Mouse (Mus musculus): ENCODE results near the gene Eipr1. TPM values are rescaled to one million over a fixed set of nuclear protein-coding genes. Genes with fewer than 3 reads are reported as not detected.
"Not testable (repeated sequence)": the region's sequence is repeated elsewhere in the genome, so short reads cannot be mapped to it uniquely, and the experiment has no call there.

Eipr1 gene
- total RNA-seq (2021) = 10 to 100 TPM; 52.0 to 54.2 TPM
- long read RNA-seq, full-length matches to known transcripts = 73 of 81 reads
- long read RNA-seq, partial matches to known transcripts = 1 of 81 reads
- long read RNA-seq, other reads (novel, unspliced or antisense) = 7 of 81 reads

DNA sequence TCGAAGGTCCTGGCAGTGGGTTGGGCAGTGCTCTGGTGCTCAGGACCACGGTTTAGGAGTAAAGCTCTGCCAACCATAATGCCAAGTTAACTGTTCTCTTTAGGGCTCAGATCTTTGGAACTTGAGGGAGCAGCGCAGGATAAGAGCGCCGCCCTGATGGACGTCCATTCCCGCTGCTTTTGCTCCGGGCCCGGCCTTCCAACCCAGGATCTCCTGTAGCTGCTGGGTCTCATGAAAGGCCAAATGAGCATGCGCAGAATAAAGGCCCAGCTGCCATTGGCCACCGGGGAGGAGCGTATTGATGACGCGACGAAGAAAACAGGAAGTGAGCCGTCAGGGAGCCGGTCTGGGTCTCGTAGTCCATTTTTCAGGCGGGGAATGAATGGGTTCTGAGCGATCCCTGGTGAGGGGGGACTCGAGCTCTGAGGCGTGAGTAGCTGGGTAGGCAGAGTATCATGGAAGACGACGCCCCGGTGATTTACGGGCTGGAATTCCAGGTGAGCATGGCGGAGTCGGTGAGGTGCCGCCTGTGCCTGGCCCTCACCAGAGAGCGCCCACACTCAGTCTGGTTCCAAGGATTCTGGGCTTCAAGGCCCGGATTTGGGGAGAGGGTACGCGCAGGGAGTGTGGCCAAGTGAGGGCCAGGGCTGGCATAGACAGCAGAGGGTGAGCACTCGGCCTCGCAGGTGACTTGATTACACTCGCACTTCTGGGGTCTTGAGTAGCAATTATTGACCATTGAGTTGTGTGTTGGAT, at the start of gene Eipr1:
Eipr1 (plus strand) TSS at position 296 of the 756 bp plus-strand sequence.
- DNase-seq (ENCODE audit: low spot score in 2 of 2) = peak; percentile 85 to 94

DNA sequence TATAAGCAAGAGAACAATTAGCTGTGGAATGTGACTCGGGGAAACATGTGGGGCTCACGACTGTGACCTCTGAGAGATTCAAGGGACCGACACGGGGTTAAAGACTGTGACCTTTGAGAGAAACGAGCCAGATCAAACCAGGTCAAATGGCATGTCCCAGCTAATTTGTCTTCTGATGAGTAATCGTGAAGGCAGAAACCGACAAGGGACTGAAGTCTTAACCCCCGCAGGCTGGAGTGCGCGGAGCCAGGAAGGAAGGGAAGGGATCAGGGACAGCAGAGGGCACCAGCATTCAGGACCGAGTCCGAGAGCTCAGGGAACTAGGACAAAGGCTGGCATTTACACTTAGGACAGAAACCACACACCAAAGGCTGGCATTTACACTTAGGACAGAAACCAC, 47.2 kb upstream of the Eipr1 start:
- no peak for DNase-seq (ENCODE audit: low spot score in 2 of 2)

DNA sequence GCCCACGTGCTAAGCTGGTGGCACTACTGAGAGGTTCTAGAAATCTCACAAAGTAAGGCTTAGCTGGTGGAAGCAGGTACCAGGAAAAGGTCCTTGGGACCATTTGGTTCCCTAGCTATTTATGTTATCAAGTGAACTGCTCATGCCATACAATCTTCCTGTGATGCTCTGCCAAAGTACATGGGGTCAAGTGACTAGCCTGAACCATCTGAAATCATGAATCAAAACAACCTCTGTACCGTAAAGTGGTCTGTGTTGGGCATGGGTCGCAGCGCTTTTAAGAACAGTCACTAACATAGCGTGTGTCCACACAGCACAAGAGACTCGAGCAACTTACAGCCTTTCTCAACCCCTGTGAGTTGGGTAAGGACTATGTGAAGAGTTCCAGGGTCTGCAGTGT, 46.4 kb upstream of the Eipr1 start:
- no peak for DNase-seq (ENCODE audit: low spot score in 2 of 2)

DNA sequence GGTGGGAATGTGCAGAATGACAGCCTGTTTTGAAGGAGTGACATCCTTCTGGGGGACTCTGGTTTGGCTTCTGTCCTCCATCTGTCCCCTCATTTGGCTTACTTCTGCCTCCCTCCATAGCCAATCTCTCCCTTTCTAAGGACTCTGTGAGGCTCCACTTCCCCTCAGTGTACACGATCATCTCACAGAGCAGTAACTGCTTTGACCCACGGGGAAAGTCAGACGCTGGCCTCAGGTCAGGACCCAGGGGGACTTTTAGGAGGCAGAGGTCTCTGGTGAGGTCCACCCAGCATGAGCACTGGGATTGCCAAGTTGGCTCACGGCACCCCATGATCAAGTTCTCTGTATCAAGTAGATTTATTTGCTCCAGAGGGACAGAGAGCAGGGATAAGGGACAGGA, 43.4 kb upstream of the Eipr1 start:
- DNase-seq (ENCODE audit: low spot score in 2 of 2) = no peak

DNA sequence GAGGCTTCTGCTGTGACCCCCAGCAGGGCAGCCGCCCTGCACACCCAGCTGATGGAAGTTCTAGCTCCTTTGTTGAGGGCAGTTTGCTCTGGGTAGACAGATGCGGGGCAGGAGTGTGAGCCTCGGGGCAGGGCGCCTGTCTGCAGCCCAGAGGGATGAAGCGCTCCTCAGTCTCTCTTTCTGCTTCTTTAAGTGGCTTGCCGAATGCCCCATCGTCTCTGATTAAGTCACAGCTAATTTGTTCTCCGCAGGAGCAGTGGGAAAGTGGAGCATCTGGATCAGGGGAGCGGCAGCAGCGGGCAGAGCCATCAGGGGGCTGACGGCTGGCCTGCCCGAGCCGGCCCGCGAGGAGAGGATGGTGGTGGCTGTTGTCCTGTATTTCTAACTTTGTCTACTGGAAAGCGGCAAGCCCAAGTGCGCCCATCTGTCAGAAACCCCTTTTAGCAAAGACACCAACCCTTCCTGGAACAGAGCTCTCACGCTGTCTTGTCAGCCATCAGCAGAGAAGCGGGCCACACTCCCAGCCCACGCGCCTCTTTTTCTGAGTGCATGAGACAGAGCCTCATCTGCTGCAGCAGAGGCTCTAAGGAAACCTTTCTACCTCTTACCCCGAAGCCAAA, 40.9 kb upstream of the Eipr1 start:
- DNase-seq (ENCODE audit: low spot score in 2 of 2) = peak; percentile 63 to 79

DNA sequence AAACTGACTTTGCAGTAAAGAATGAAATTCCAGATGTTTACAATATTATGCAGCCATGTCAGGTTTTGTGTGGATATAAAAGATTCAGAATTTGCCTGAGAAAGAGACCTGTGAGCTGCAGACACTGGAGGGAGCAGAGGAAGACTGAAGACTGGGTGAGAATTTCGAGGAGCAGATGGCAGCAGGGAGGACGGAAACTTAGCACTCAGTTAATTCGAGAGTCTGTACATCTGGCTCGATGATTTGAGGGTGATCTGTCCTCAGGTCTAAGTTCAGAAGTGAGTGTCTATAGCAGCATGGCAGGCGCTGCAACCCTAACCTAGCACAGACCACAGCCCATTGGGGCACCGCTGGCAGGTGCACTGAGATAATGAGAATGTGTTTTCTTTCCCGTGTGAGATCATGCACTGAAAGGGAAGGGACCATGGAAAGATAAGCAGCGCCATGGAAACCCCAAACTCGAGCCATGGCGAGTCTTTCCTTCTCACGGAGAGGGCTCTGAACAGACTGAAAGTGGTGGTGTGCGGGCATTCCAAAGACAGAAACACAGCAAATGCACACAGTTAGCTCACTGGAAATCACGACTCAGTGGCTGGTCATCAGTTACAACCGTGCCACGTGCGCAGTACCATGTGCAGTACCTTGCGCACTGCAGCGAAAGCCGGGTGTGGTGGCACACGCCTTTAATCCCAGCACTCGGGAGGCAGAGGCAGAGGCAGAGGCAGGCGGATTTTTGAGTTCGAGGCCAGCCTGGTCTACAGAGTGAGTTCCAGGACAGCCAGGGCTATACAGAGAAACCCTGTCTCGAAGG, 36.6 kb upstream of the Eipr1 start:
- DNase-seq (ENCODE audit: low spot score in 2 of 2) = no peak

DNA sequence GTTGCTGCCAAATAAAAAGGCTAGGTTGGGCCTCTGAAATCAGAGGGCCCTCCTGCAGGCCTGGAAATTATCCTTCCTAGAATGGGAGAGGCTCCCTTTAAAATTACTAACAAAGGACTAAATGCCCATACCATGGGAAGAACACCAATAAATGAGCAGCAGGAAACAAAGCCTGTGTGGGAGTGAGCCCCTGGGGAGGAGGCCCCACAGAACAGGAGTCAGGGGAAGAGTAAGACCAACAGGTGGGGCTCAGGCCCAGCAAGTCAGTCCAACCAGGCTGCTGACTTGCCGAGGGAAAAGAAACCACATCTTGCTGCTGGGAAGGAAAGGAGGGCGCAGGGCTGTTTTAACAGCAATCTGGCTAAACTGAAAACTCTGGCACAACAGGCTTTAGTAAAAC, 34.5 kb upstream of the Eipr1 start:
- no peak for DNase-seq (ENCODE audit: low spot score in 2 of 2)

DNA sequence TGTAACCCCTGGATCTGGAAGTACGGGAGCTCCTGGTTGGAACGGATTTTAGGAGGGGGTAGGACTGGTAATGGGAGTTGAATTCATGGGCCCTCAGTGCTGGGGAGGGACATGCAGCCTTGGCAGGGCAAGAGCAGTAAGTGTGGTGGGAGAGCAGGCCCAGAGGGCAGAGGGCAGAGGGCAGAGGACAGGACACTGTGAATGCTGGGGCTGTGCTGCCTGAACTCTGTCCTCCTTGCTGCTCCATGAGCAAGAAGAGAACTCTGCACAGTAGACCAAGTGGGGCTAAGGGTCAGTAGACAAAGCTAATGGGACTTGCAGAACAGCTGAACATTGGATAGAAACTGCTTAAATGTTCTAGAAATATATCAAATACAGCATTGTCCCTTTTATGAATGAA, 33.5 kb upstream of the Eipr1 start:
- DNase-seq (ENCODE audit: low spot score in 2 of 2) = no peak

DNA sequence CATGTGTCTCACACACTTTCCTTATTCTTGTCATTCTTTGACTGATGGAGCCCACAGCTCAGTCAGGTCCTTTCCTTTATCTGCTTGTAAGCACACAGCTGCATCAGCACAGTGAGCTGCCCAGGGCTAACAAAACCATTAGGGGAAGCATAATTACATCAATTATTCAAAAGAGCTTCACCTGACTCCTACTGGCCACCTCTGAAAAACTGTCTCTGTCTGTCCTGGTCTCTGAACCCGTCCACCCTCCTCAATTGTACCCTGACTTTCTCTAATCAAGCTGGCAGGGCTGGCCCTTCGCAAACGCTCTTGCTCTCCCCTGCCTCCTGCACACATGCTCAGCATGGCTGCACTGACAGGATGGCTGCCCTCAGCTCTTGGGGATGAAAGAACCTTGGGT, 27.2 kb upstream of the Eipr1 start:
- no peak for DNase-seq (ENCODE audit: low spot score in 2 of 2)

DNA sequence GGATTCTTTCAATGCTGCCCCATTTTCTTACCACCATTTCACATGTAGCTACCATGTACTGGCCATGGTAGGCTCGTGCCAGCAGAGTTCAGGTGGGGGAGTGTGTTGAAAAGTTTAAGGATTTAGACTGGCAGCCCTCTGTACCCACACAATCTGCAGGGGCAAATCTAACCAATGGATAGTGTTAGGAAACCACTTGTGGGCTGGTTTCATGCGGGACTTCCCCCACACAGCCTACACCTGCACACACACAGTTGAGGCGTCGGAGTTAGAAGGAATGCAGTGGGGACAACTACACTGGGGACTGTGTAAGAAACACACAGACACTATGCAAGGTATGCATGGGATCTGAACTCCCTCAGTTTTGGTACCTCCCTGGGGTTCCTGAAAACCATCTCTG, 25.4 kb upstream of the Eipr1 start:
- no peak for DNase-seq (ENCODE audit: low spot score in 2 of 2)

DNA sequence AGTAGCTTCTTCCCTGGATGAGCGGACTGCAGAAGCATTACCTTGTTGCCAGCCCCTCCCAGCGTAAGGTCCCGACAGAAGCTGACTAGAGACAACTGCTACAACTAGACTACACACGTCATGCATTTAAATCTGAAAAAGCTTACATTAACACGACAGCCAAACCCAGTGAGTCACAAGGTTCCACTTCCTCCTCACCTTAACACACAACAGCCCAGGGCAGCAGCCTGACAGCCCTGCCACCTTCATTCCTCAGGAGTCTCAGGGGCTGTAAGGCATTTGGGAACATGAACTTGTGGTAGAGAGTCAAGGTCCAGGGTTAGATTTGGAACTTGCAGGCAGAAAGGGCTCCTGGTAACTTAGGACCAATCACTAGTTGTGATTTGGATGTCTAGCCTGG, 24.5 kb upstream of the Eipr1 start:
- no peak for DNase-seq (ENCODE audit: low spot score in 2 of 2)

DNA sequence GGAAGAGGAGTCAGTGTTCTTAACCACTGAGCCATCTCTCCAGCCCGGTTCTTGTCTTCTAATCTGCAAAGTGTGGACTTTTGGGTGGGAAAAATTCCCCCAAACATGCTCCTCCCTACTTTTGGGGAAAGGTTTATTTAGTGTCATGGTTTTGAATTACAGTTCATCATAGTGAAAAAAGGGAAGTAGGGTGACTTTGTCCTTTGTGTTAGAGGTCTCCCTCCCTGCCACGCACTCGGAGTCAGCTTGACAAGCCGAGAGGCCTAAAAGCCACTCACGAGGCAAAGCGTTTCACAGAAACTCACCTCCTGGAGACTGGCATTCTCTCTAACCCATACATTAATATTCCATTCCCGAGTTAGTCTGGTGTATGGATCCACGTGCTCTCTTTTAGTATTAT, 19.0 kb upstream of the Eipr1 start:
- no peak for DNase-seq (ENCODE audit: low spot score in 2 of 2)

DNA sequence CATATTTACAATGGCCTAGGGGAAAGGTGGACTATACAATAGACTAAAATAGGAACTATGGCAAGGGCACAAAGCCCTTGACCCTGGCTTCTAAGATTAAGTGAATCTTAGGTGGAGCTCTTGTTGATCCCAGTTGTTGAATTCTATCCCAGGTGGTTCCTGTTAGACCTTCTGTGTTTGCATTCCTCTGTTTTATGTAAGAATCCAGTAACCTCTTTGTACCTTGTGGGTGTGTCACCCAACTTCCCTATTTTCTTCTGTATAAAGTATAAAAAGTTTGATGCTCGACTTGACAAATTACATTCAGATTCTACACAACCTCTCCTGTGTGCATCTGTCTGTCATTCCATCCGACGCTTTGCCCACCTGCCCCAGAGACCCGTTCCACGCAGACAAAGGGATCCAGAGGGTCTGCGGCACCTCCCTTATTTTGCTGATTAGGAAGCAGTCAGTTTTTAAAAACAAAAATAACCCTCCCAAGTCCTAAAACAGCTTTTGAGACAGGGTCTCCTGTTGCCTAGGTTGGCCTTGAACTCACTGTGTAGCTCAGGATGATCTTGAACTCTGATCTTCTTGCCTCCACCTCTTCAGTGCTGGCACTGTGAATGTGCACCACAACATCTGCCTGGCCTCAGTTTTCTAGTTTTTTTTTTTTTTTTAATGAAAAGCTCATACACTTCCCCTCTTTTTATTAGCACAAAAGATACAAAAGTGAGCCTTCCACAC, 17.9 kb upstream of the Eipr1 start:
- not testable (repeated sequence) for DNase-seq (ENCODE audit: low spot score in 2 of 2)

DNA sequence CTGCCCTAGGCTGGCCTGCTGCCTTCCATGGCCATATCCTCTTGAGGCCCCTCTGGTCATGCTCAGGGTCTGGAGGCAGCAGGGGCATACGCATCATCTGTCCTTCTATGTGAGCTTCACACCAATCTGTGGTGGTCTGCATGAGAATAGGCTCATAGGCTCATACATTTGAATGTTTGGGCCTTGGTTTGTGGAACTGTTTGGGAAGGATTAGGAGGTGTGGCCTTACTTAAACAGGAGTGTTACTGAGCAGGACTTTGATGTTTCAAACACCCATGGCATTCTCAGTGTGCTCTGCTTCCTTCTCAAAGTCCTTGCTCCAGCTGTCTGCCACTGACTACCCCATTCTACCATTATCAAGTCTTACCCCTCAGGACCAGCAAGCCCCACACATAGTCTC, 17.3 kb upstream of the Eipr1 start:
- no peak for DNase-seq (ENCODE audit: low spot score in 2 of 2)

DNA sequence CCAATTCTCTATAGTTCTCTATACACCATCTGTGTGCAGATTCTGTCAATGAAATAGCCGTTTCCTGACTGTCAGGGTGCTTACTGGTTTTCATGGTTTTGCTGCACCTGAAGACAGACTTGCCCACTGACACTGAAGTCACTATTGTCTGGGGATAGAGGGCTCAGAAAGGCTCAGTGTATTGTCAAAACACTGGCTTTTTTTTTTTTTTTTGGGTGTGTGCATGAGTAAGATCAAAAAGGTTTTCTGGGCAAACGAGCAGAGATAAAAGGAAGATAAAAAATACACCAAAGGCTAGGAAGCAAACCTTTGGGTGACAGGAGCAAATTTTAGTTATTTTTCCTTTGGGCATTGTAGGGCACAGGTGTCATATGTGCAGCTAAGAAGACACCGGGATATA, 16.3 kb upstream of the Eipr1 start:
- no peak for DNase-seq (ENCODE audit: low spot score in 2 of 2)

DNA sequence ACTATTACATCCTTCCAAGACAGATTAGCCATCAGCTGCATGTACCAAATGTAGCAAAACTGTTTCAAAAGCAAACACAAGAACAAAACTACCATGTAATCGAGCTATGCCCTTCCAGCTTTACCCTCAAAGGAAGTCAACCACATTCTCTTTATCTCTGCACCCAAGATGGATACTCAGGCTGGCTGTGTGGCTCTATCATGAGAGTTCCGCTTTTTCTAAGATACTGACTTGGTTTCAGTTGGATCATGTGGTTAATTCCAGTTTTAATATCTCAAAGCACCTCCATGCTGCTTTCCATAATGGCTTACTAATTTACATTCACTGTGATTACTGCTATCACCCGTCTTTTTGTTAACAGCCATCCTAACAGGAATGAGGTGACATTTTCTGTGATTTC, 8.3 kb upstream of the Eipr1 start:
- DNase-seq (ENCODE audit: low spot score in 2 of 2) = no peak

DNA sequence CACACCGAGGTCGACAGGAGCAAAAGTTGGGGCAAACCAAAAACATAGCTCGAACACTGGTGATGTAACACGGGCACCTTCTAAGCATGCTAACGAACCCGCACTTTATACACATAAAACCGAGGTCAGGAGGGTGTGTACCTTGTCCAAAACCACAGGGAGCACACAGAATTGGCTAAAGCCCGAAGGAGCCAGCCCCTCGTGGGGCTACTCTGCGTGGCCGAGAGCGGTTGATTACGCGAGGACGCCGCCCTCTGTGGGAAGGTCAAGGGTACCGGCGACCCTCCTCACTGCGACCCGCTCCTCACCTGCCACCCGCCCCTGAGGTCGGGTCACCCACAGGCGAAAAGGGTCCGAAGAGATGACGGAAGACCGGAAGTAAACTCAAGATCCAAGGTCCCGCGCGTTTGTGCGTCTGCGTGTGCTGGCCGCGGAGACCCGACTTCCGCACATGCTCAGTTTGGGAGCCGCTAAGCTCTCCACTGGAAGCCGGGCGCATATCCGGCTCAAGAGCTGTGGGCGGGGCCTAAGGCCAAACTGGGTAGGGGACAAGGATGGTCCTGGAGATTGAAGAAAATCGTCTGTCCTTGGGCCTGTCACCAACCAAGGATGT, 1.5 kb upstream of the Eipr1 start, which contains the start of gene Trappc12:
Trappc12 (minus strand) TSS at position 452 of the 613 bp plus-strand sequence.
- peak; percentile 81 to 89 for DNase-seq (ENCODE audit: low spot score in 2 of 2)

DNA sequence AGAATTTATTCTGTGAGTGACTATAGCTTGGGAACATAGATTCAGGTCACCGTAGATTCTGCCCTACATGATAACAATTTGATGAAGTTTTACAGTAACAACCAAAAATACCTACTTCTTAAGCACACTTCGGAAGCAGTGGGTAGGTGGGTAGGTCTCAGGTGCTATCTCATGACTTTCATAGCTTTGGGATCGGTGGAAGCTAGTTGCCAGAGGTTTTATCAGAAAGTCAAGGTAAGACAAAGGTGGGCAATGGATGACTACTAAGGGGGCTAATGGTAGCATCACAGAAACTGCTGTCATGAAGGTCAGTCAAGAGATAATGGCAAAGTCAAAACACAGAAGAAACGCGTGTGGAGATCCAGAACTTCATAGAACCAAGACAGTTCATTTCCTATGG, 727 bp upstream of the Eipr1 start:
- no peak for DNase-seq (ENCODE audit: low spot score in 2 of 2)

DNA sequence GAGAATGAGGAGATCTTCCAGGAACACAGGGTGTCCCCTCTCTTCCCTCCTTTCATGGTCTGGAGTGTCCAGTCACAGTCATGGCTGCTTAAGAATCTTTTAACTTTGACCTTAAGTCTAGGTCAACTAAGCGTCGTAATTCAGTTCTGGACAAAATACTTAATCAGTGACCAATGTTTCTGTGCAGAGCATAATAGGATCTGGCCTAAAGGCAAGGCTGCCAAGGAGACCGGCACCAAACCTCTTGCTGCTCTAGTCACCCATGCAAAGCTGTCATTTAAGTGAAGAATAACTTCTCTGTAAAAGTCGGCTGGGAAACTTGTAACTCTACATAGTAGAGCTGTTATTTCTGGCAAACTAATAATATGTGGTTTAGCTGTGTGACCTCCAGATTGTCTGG, 4.4 kb downstream of the Eipr1 start:
- no peak for DNase-seq (ENCODE audit: low spot score in 2 of 2)

DNA sequence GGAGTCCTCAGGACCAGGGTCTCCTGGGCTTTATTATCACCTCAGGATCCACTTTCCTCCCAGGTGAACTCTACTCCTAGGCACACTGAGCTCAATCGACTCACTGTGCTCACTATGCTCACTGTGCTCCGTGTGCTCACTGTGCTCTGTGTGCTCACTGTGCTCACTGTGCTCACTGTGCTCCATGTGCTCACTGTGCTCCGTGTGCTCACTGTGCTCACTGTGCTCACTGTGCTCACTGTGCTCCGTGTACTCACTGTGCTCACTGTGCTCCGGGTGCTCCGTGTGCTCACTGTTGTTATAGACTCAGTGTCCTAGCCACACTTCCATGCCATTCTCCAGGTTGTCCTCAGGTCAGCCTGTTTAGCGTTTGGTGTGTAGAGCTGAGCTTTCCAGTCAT, 18.4 kb downstream of the Eipr1 start:
- no peak for DNase-seq (ENCODE audit: low spot score in 2 of 2)

DNA sequence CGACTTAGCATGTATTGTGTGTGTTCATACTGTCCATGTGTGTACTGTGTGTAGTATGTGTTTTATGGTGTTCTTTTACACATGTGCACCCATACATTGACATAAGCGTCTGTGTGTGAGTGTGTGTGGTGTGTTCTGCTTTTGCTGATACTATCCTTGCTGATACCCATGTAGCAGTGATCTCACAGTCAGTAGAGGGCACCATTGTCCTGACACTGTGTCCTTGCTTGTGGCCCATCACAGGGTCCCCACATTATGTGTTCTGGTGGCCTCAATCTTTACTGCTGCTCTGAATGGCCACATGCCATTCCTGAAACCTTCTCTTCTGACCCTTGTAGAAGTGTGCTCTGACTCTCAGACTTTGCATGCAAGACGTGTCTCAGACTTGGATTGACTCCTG, 22.2 kb downstream of the Eipr1 start:
- no peak for DNase-seq (ENCODE audit: low spot score in 2 of 2)

Measured in layer of hippocampus, adult 18-20 months (tissue).